Mouse (Mus musculus) testis, adult 2 months (tissue): Measurements from ENCODE around the gene Adipoq. TPM values are rescaled to one million over a fixed set of nuclear protein-coding genes. Genes with fewer than 3 reads are reported as not detected.
"Not testable (repeated sequence)": the region's sequence is repeated elsewhere in the genome, so short reads cannot be mapped to it uniquely, and the experiment has no call there.

Source experiments
- H3K27ac ChIP-seq: fragments of 200-500 bp; 2 replicates; pipeline ENCODE4 v1.5.1; 2012; ENCODE audit warnings: low read depth, low read length; ENCODE audit not compliant: control insufficient read depth, insufficient read depth
- H3K27me3 ChIP-seq: fragments of 200-500 bp; 2 replicates; pipeline ENCODE4 v1.6.1; 2012; ENCODE audit warnings: mild to moderate bottlenecking, low read length, moderate library complexity; ENCODE audit not compliant: control insufficient read depth, insufficient read depth
- H3K36me3 ChIP-seq: fragments of 200-500 bp; 2 replicates; pipeline ENCODE4 v1.6.1; 2012; ENCODE audit warnings: mild to moderate bottlenecking, low read length; ENCODE audit not compliant: control insufficient read depth, insufficient read depth
- H3K4me1 ChIP-seq: fragments of 200-500 bp; 2 replicates; pipeline ENCODE4 v1.6.1; 2012; ENCODE audit warnings: low read length; ENCODE audit not compliant: control insufficient read depth, insufficient read depth
- H3K4me3 ChIP-seq: fragments of 200-500 bp; 2 replicates; pipeline ENCODE4 v1.5.1; 2012; ENCODE audit warnings: low read depth, mild to moderate bottlenecking, low read length, moderate library complexity, mixed read lengths; ENCODE audit not compliant: control insufficient read depth
- CTCF ChIP-seq: fragments of 200-500 bp; IDR thresholded peaks from 2 replicates; pipeline ENCODE4 v1.5.1; 2012; ENCODE audit warnings: low read depth, mild to moderate bottlenecking, inconsistent platforms, low read length, moderate library complexity; ENCODE audit not compliant: control insufficient read depth, insufficient read depth, insufficient replicate concordance
- POLR2A ChIP-seq: fragments of 200-500 bp; IDR thresholded peaks from 2 replicates; pipeline ENCODE4 v1.6.1; 2012; ENCODE audit warnings: low read depth, mild to moderate bottlenecking, inconsistent platforms, low read length, moderate library complexity; ENCODE audit not compliant: control insufficient read depth
- polyA plus RNA-seq: library from polyadenylated mRNA; depleted of rRNA; stranded (reverse); fragments of >200 nt; gene quantifications from 2 replicates; pipeline ENCODE4 v1.2.3, GENCODE M21; 2012; rRNA removed

Gene Adipoq
- 14.2 and 16.1 TPM in 2 replicates for polyA plus RNA-seq

DNA sequence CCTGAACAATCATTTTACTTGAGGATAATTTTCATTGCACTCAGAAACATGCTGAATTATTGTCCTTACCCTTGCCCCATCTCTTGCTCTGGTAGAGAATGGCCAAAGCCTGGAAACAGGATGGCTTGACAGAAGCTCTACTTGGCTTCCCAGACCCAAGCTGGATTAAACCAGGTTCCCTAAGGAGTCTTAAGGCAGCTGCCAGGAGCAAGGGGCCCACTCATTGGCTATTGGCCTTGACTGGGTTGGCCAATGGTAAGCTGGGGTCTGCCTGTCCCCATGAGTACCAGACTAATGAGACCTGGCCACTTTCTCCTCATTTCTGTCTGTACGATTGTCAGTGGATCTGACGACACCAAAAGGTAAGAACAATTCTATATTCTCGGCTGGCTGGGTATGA lies at the start of gene Adipoq:
Gene Adipoq, plus strand, starts transcription at position 257 of the 400 bp plus-strand sequence.
- Histone ChIP-seq H3K4me3 (no peak within 1 kb of the TSS), H3K4me1 (no peaks in the 10 kb centered on the region), H3K36me3 (no peaks in the 10 kb centered on the region), H3K27me3 (no peaks in the 10 kb centered on the region), H3K27ac (no peak within 1 kb of the TSS)
- no peak for TF ChIP-seq POLR2A
- no peak for TF ChIP-seq CTCF

DNA sequence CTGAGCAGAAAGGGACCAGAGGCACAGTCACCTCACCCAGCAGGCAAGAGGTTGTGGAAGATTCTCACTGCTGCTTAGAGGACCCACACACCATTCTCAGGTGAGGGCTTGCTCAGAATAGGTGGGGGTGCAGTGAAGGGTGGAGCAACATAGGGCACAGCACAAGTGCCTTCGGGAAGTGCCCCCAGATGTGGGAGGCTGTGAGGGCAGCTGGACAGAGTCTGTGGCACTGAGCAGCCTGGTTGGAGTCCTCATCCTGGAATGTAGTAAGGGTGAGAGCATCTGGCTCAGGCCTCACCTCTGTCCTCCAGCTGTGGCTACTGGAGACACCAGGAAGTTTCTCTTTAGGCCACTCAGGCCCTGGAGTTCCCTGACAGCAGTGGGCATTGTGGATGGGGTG lies 49.5 kb upstream of the Adipoq start:
- not testable (repeated sequence) for H3K27ac ChIP-seq, H3K4me3 ChIP-seq, H3K36me3 ChIP-seq, H3K27me3 ChIP-seq
- H3K4me1 ChIP-seq = peaks cover 12% of the 10 kb centered on the region

DNA sequence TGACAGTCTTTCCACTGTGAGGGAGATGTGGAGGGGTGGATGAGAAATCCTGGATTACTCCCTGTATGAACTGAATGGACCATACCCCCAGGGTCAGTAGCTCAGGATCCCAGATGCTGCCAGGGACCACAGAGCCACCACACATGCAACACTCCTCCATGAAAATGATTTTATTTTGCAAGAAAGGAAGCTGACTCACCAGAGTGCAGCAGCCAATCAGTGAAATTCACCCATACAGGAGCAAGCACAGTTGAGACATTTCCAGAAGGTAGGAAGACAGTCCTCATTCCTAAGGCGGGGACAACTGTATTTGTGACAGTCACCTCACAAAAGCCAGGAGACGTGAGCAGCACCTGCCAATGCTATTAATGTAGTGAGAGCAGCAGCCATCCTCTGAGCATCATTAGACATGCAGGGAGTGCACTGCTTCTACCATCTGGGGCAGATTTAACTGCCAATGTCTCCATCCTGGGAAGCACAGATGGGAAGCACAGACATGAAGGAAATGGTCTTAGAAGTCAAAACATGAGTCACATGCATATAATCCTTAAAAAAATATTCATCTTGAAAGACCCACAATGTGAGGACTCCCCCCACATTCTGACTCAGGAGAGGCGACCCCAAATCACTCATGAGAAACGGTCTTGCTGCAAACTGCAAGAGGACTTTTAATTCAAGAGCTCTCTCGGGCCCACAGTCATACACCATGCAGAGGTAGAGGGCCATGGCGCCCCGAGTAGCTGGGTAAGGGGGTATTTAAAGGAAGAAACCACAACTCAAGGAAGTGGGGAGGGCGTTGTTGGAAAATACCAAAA lies 48.8 kb upstream of the Adipoq start:
- not testable (repeated sequence) for H3K4me3 ChIP-seq, H3K27me3 ChIP-seq, H3K27ac ChIP-seq, H3K36me3 ChIP-seq
- peaks cover 12% of the 10 kb centered on the region for H3K4me1 ChIP-seq

DNA sequence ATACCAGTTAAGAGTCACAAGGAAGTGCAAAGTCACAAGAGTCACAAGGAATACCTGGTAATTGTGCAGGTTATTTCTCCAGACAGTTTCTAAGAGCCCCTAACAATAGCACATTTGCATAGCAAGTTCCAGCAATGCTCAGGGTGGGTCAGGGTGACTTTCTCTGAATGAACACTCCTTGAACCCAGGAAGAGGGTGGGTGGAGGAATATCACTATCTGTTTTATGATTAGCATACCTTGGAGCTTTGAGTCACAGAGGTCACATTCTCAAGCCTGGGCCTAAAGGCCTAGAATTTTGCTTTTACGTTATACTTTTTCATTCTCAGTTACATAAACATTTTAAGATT lies 48.3 kb upstream of the Adipoq start:
- not testable (repeated sequence) for H3K27me3 ChIP-seq, H3K27ac ChIP-seq, H3K36me3 ChIP-seq, H3K4me3 ChIP-seq
- peaks cover 12% of the 10 kb centered on the region for H3K4me1 ChIP-seq

DNA sequence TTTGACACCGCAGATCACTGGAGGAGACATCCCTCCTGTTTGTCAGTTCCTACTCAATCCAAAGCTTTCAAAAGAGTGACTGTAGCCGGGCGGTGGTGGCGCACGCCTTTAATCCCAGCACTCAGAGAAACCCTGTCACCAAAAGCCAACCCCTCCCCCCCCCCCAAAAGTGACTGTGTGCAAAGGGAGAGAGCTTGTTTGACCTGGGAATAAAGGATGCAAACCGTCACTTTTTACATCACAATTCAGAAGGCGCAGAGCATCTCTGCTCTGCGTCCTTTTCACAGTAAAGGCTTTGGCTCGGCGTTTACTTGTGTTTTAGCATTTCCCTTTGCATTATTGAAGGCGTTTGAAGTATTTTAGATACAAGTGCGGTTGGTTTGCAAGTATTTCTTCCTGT lies 46.7 kb upstream of the Adipoq start:
- no peaks in the 10 kb centered on the region for H3K36me3 ChIP-seq
- H3K27ac ChIP-seq = no peak overlapping the region
- peak overlapping the region; percentile 91 for H3K4me3 ChIP-seq
- peaks cover 12% of the 10 kb centered on the region for H3K4me1 ChIP-seq
- H3K27me3 ChIP-seq = peaks cover 3% of the 10 kb centered on the region; the same call in 1 of the 2 replicates
- TF ChIP-seq POLR2A (no peak), CTCF (no peak)

DNA sequence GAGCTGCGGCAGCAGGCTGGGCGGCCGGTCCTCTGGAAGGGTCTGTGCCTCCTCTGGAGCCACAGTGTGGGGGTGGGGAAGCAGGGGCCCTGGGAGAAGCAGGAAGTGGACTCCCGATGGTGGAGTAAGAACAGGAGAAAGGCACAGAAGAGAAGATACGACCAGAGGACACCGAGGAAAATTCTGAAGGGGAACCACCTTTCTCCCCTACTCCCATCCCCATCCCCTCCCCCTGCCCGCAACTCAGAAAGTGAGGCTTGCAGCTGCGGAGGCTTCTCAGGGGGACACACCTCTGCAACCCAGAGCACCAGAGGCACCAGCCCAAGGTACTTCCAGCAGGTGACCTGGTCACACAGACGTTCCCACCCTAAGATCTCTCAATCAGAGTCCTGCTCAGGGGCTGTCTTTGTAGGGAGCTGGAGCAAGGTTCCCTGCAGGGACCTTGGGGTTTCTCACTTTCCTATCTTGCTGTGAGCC lies 46.2 kb upstream of the Adipoq start:
- TF ChIP-seq CTCF = no peak
- no peak for TF ChIP-seq POLR2A
- Histone ChIP-seq H3K36me3 (no peaks in the 10 kb centered on the region), H3K27ac (0 out of 2 replicates have a peak overlapping the region, but pooled peaks have one; percentile 32)

DNA sequence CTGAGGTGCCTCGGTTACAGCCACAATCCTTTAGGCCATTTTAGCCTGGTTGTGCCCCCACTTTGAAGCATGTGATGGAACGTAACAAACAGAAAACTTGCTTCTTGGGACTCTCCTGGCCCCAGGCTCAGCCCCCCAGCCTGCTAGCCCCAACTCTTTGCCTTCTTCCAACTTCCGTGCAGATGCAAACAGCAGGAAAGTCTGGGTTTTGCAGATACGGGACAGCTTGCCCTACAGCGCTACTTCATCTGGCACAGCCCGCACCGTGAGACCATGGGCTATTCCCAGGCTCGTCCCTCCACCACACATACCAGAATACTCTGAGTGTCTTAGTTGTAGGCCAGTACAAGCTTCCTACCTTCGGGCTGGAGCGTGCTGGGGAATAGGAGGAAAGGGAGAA lies 45.7 kb upstream of the Adipoq start:
- Histone ChIP-seq H3K27me3 (peaks cover 3% of the 10 kb centered on the region; the same call in 1 of the 2 replicates), H3K4me1 (peaks cover 12% of the 10 kb centered on the region), H3K27ac (peak overlapping the region; percentile 21; the same call in 1 of the 2 replicates), H3K4me3 (peak overlapping the region; percentile 91), H3K36me3 (no peaks in the 10 kb centered on the region)
- no peak for TF ChIP-seq POLR2A
- no peak for TF ChIP-seq CTCF

More for the DNA sequence above, 46.2 kb upstream of the Adipoq start:
- peaks cover 3% of the 10 kb centered on the region; the same call in 1 of the 2 replicates for H3K27me3 ChIP-seq
- H3K4me3 ChIP-seq = peak overlapping the region; percentile 91
- peaks cover 12% of the 10 kb centered on the region for H3K4me1 ChIP-seq

DNA sequence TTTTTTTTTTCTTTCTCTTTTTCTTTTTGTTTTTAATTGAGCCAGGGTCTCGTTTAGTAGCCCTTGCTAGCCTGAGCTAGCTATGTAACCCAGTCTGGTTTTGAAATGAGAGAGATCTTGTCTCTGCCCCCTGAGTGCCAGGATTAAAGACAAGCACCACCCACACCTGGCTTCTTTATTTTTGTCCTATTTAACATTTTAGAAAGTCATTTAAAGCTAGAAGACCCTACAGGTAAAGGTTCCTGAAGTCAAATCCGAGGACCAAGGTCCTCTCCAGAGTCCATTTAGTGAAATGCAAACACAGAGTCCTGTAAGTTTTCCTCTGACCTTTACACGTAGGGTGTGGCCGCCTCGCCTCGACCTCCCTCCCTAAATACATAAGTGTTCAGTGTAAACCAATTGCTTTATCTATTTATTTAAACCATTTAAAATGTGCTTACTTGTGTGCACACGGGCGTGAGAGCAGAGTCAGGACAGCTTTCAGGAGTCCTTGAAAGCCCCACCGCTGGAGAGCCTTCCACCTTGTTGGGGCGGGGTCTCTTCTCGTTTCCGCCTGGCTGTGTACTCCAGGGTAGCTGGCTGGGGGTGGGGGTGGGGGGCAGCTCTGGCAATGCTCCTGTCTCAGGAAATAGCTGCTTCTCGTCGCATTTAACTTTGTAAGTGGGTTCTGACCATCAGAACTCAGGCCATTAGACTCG lies 43.8 kb upstream of the Adipoq start:
- Histone ChIP-seq H3K36me3 (no peaks in the 10 kb centered on the region), H3K27ac (peak overlapping the region; percentile 57), H3K4me3 (peak overlapping the region; percentile 85), H3K27me3 (peaks cover 3% of the 10 kb centered on the region; the same call in 1 of the 2 replicates), H3K4me1 (peaks cover 12% of the 10 kb centered on the region)
- no peak for TF ChIP-seq CTCF
- TF ChIP-seq POLR2A = no peak
